Mouse (Mus musculus) adrenal gland, adult 8-10 months (tissue): Measurements from ENCODE around the gene Olfr135. TPM values are rescaled to one million over a fixed set of nuclear protein-coding genes. Genes with fewer than 3 reads are reported as not detected.

Source experiments
- DNase-seq: peaks from one replicate; pipeline ENCODE4 v3.0.0; 2022
- total RNA-seq, 4 experiments: library from RNA; stranded (reverse); gene quantifications; 2 replicates each; pipeline ENCODE4 v1.2.4; 2022

Gene Olfr135
- not detected for total RNA-seq

DNA sequence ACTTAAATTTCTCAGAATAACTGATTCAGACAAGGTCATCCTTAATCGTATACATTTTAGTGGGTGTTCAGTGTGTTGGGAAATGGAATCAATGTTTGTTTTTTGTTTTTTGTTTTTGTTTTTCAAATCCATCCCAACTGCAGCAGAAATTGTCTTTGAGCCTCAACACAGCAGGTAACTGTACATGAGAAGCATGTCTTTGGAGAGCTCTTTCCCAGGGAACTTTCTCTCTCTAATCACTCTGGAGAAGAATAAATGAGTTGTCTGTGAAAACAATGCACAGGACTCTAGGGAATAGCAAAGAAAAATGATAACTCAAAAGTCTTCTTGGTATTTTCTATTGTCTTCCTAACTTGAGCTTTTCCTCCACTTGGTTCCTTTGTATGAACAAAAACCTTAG is at the start of gene Olfr135:
Gene Olfr135, plus strand, starts transcription at position 301 of the 400 bp plus-strand sequence.
- no peak for DNase-seq

DNA sequence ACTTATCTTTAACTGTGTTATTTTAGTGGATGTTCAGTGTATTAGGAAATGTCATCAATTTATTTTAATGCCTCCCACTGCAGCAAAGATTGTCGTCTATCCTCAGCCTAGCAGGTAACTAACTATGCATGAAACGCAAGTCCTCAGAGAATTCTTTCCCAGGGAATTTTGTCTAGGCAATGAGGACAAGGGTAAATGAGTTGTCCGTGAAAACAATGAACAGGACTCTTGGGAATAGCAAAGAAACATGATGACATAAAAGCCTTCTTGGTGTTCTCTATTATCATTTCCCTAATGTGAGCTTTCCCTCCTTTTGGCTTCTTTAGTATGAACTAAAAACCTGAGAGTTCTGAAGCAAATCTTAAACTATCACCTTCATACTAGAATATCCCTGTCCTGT is 33.0 kb upstream of the Olfr135 start, which contains the start of gene Olfr134:
Gene Olfr134, plus strand, starts transcription at position 301 of the 400 bp plus-strand sequence.
- no peak for DNase-seq

Other genes starting within 250 kb of the Olfr135 start
- not detected for gene Olfr129, start 144.3 kb upstream of the Olfr135 start, total RNA-seq
- not detected for gene Olfr130, start 140.4 kb upstream of the Olfr135 start, total RNA-seq
- not detected for gene Olfr131, start 115.6 kb upstream of the Olfr135 start, total RNA-seq
- not detected for gene Olfr132, start 69.8 kb upstream of the Olfr135 start, total RNA-seq
- gene Olfr133, start 59.1 kb upstream of the Olfr135 start, total RNA-seq, result not detected
- gene Olfr134, start 32.9 kb upstream of the Olfr135 start, total RNA-seq, result not detected
- gene Olfr138, start 56.7 kb downstream of the Olfr135 start, total RNA-seq, result not detected
- gene Olfr137, start 103.2 kb downstream of the Olfr135 start, total RNA-seq, result not detected
- gene Olfr136, start 125.5 kb downstream of the Olfr135 start, total RNA-seq, result not detected
- not detected for gene Esp36, start 215.8 kb downstream of the Olfr135 start, total RNA-seq